Mouse (Mus musculus) midbrain, embryonic 10.5 days (tissue): ENCODE results near the gene Mmp10. TPM values are rescaled to one million over a fixed set of nuclear protein-coding genes. Genes with fewer than 3 reads are reported as not detected.

Source experiments
- DNase-seq: peaks from one replicate; pipeline ENCODE4 v3.0.0-alpha.2; 2017; ENCODE audit warnings: low spot score
- H3K27ac ChIP-seq: fragments of 300-500 bp; sonication (generic); replicated peaks from 2 replicates; pipeline ENCODE4 v1.5.1; 2016; ENCODE audit warnings: mild to moderate bottlenecking
- H3K27me3 ChIP-seq: fragments of 300-500 bp; sonication (generic); 2 replicates; pipeline ENCODE4 v1.6.1; 2016; ENCODE audit warnings: low read depth, mild to moderate bottlenecking; ENCODE audit not compliant: poor library complexity, severe bottlenecking
- H3K36me3 ChIP-seq: fragments of 300-500 bp; sonication (generic); 2 replicates; pipeline ENCODE4 v1.6.1; 2016; ENCODE audit warnings: mild to moderate bottlenecking, moderate library complexity
- H3K4me1 ChIP-seq: fragments of 300-500 bp; sonication (generic); 2 replicates; pipeline ENCODE4 v1.6.1; 2016
- H3K4me3 ChIP-seq: fragments of 300-500 bp; sonication (generic); 2 replicates; pipeline ENCODE4 v1.5.1; 2016; ENCODE audit warnings: mild to moderate bottlenecking, moderate library complexity
- H3K9me3 ChIP-seq: fragments of 300-500 bp; sonication (generic); replicated peaks from 2 replicates; pipeline ENCODE4 v1.6.1; 2016; ENCODE audit warnings: mild to moderate bottlenecking
- WGBS: fragments of 180-500 bp; shearing (Covaris S2); methylation state at CpG from one replicate; pipeline ENCODE4 v1.1.7; 2016; 5-methylcytosine and 5-hydroxymethylcytosine counted together
- polyA plus RNA-seq: library from polyadenylated mRNA; unstranded; fragments of >200 nt; fragmentation: Nextera tagmentation; extraction: Ambion mirVana; gene quantifications from 2 replicates; pipeline ENCODE4 v1.2.1, GENCODE M21; 2016

Mmp10 gene
- polyA plus RNA-seq, result not detected in 2 replicates

DNA sequence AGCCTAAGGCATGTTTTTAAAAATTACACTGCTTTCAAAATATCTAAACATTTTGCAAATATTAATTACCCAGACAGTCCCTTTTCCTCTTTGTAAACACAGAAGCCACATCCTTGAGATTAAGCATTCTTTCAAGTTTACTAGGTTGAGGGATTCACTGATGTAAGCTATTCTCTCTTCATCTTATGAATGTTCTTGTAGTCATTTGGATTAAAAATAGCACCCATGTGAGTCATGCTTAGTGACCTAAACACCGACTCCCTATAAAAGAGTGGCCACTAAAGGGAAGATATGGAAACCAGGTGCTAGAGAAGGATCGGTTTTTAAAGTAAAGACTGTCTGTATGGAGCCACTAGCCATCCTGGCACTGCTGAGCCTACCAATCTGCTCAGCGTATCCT lies at the start of gene Mmp10:
TSS of gene Mmp10 (plus strand) at position 302 of the 400 bp plus-strand sequence.
- WGBS, result 92% methylated on average over 3 of the region's 3 CpGs
- no peaks in the 10 kb centered on the region for H3K36me3 ChIP-seq
- no peaks in the 10 kb centered on the region for H3K27me3 ChIP-seq

DNA sequence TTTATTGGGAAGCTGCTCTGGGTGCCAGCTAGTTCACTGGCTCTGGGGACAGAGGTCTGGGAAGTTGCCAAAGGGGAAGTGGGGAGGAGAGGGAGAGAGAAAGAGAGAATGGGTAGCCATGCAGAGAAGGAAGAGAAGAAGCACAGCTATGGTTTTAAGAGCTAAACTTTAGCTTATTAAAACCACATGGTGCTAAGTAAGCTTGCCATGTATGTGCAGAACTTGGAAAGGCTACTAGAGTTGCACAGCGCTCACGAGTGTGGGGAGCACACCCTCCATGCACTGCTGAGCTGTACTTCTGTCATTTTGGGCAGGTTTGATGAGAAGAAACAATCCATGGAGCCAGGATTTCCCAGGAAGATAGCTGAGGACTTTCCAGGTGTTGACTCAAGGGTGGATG lies 48.9 kb upstream of the Mmp10 start:
- no peaks in the 10 kb centered on the region for H3K27me3 ChIP-seq
- no peaks in the 10 kb centered on the region for H3K4me1 ChIP-seq
- no peak for DNase-seq
- WGBS, result 82% methylated on average over 2 of the region's 2 CpGs
- no peak overlapping the region for H3K4me3 ChIP-seq
- no peak overlapping the region for H3K27ac ChIP-seq
- no peaks in the 10 kb centered on the region for H3K36me3 ChIP-seq
- no peaks in the 10 kb centered on the region for H3K9me3 ChIP-seq

More for the DNA sequence above, at the start of gene Mmp10:
- no peaks in the 10 kb centered on the region for H3K9me3 ChIP-seq
- no peak for DNase-seq
- H3K27ac ChIP-seq, result no peak within 1 kb of the TSS
- H3K4me3 ChIP-seq, result no peak within 1 kb of the TSS
- H3K4me1 ChIP-seq, result no peaks in the 10 kb centered on the region

DNA sequence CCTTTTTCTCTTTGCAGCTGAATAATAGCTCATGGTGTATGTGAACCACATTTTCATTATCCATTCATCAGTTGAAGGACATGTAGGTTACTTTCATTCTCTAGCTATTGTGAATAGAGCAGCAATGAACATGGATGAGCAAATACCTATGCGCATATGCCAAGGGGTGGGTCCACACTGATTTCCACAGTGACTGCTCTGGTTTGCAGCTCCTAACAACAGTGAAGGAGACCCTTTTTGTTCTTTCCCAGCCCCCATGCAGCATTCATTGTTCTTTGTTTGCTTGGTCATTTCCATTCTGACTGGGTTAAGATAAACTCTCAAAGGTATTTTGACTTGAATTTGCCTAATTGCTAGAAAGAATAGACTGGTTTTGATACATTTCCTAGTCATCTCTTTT lies 31.9 kb upstream of the Mmp10 start:
- Histone ChIP-seq H3K4me3 (no peak overlapping the region), H3K27me3 (no peaks in the 10 kb centered on the region), H3K9me3 (no peaks in the 10 kb centered on the region), H3K4me1 (no peaks in the 10 kb centered on the region), H3K36me3 (no peaks in the 10 kb centered on the region), H3K27ac (no peak overlapping the region)
- WGBS, result 86% methylated on average over 1 of the region's 1 CpGs
- DNase-seq, result no peak

DNA sequence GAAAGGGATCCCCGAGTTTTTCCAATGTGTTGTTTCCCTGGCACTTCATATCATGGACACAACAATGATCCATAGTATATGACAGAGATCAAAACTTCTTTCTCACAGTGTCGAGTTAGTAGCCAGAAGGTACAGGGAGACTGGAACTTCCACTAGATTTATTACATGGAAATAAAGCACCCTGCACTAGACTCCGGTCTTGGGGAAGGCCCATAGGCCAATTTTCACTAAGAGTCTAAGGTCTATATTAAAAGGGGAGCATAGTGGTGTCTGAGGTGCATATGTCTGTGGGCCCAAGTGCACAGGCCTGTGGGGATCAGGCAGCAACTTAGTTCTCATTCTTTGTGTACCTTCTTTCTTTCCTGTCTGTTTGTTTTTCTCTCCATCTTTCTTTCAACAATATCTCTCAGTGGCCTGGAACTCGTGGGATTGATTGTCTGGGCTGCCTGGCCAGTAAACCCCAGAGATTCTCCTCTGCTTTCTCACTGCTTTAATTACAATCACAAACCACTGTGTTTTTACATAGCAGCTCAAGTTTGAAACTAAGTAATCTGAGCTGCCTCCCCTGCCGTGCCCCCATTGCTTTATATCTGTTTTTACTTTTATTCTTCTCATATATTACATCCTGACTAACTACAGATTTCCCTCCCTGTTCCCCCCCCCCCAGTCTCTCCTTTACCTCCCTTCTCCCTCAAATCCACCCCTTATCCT lies 18.3 kb upstream of the Mmp10 start:
- no peaks in the 10 kb centered on the region for H3K27me3 ChIP-seq
- DNase-seq, result no peak
- H3K4me3 ChIP-seq, result no peak overlapping the region
- H3K36me3 ChIP-seq, result no peaks in the 10 kb centered on the region
- 74% methylated on average over 5 of the region's 5 CpGs for WGBS
- no peaks in the 10 kb centered on the region for H3K4me1 ChIP-seq
- H3K9me3 ChIP-seq, result no peaks in the 10 kb centered on the region
- no peak overlapping the region for H3K27ac ChIP-seq

DNA sequence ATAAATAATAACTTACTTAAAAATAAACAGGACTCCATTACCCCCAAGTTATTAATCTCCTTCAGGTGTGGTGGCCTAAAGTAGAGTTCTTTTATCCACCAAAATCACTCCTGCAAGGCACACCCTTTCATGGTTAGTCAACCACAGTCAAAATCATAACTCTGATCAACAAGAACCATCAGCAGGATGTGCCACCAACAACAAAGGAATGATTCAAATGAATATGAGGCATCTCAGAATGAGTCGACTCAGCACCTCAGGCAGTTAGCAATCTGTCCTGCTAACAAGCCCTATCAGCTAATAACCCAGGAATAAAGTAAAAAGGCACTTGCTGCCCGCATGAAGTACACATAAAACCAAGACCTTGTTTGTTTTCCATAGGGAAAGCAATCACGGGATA lies 1.0 kb upstream of the Mmp10 start:
- no peak overlapping the region for H3K27ac ChIP-seq
- no peaks in the 10 kb centered on the region for H3K9me3 ChIP-seq
- H3K4me3 ChIP-seq, result no peak overlapping the region
- no peaks in the 10 kb centered on the region for H3K36me3 ChIP-seq
- no peaks in the 10 kb centered on the region for H3K27me3 ChIP-seq
- WGBS, result 93% methylated on average over 3 of the region's 3 CpGs
- no peaks in the 10 kb centered on the region for H3K4me1 ChIP-seq
- DNase-seq, result no peak

DNA sequence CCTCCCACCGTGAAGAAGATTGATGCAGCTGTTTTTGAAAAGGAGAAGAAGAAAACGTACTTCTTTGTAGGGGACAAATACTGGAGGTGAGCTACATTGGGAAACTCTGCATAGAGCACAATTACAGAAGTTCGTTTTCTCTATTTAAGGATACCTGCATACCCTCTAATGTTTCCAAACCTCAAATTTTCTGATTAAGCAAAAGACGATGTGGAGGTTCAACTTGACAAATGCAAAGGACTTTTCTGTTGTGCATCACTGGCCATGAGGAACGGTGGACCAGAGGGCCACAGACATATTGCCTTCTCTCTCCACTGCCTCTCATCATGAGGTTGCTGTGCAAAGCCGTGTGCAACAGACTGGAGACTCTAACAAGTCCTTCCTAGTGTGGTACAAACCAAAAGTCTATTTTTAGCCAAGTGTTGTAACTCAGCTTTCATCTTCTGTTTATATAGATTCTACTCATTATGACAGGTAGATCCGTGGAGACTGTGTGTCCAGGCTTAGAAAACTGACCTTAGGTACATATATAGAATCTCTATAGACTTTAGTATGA lies 5.2 kb downstream of the Mmp10 start:
- H3K4me1 ChIP-seq, result no peaks in the 10 kb centered on the region
- no peaks in the 10 kb centered on the region for H3K27me3 ChIP-seq
- no peaks in the 10 kb centered on the region for H3K36me3 ChIP-seq
- no peak overlapping the region for H3K27ac ChIP-seq
- WGBS, result 87% methylated on average over 7 of the region's 7 CpGs
- no peaks in the 10 kb centered on the region for H3K9me3 ChIP-seq
- DNase-seq, result no peak
- H3K4me3 ChIP-seq, result no peak overlapping the region

DNA sequence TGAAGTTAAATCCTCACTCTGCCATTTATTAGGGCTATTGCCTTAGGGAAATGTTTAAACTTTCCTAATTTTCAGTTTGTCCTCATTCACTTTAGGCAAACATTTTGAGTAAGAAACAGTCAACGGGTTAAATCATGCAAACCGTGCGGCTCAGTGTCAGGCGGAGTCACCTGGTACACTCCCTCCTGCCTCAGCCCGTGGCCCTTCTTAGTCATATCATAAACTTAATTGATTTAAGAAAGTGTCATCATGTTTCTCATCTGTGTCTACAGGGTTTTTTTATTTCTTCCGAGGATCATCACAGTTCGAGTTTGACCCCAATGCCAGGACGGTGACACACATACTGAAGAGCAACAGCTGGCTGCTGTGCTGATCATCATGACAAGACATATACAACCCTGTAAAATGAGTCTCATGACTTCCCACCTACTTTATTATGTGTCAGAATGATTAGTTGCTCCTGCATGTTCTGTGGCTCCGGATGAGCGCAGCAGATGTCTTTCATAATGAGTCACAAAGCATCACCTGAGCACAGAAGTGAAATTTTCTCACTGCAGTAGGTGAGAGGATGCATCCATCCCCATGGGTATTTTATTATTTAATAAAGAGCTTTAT lies 7.6 kb downstream of the Mmp10 start:
- no peak overlapping the region for H3K27ac ChIP-seq
- H3K4me3 ChIP-seq, result no peak overlapping the region
- H3K36me3 ChIP-seq, result no peaks in the 10 kb centered on the region
- no peaks in the 10 kb centered on the region for H3K9me3 ChIP-seq
- no peaks in the 10 kb centered on the region for H3K4me1 ChIP-seq
- 95% methylated on average over 10 of the region's 10 CpGs for WGBS
- no peaks in the 10 kb centered on the region for H3K27me3 ChIP-seq
- no peak for DNase-seq

DNA sequence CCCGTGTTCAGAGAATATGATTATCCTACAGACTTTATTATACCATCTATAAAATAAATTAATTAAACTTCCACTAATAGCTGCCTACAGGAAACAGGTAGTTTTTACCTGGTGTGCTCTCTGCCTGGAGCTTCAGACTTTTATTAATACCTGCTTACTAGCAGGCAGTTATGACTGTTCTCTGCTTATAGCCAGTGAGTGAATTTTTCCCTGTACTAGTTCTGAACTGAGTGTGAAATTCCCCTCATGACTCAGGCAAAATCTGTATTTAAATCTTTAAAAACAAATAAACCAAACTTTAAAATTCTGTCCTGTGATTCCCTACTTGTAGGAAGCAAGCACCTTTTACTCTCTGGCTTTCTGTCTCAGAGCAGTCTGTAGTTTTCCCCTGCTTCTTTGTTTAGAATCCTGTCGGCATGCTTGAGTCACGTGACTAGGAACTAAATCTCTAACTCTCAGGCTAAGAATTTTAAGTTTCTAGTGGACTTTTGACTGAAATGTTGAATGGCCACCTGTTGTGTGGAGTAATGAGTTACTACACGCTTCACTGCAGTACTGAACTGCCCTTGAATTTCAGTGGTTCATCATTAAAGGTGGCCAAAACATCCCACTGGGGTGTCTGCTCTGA lies 15.9 kb downstream of the Mmp10 start:
- H3K4me1 ChIP-seq, result no peaks in the 10 kb centered on the region
- 70% methylated on average over 4 of the region's 4 CpGs for WGBS
- no peaks in the 10 kb centered on the region for H3K36me3 ChIP-seq
- no peak for DNase-seq
- H3K27me3 ChIP-seq, result no peaks in the 10 kb centered on the region
- no peaks in the 10 kb centered on the region for H3K9me3 ChIP-seq
- no peak overlapping the region for H3K4me3 ChIP-seq
- H3K27ac ChIP-seq, result no peak overlapping the region

DNA sequence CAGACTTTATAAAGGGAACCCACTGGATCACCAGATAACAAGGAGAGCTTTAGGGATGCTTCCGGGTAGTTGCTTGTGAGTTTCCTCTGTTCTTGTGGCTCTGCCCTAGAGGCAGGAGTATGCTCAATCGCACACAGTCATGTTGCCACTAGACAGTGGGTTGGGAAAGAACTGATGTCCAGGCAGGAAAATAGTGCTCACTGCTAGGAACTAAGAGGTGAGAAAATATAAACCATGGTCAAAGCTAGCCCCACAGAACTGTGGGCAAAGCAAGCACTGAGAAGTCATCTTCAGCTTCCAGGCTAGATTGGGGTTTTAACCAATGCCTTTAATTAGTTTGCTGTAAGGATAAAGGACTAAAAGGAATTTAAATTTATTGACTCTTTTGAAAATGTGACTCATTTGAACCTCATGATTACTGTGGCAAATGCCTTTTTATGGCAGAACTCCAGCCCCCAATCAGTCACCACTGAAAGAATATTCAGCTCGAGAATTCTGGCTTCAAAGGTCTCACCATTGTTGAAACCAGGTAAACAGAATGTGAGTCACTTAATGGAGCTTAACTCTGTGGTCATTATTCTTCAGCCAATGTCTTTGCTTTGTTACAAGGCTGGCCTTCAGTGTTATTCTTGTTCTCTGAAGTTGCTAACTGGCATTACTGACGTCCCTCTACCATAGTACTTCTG lies 24.2 kb downstream of the Mmp10 start:
- H3K36me3 ChIP-seq, result no peaks in the 10 kb centered on the region
- whole genome bisulfite sequencing, result 74% methylated on average over 4 of the region's 4 CpGs

DNA sequence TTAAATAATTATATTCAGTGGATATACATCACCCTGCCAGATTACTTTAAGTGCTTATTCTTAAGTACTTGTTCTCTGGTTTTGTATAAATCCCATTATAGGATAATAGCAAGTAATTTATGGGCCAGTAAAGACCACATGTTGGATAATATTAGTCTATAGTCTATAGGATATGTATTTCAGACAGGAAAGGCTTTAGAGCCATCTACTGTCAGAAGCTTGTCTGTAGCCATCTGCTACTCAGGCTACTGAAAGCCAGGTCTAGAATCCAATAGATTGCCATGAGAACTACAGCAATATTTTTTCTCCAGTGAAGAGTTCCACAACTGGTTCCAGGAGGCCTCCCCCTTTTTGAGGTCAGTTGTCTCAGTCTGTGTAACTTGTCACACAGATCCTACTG lies 40.6 kb downstream of the Mmp10 start:
- Histone ChIP-seq H3K27ac (no peak overlapping the region), H3K36me3 (no peaks in the 10 kb centered on the region), H3K9me3 (no peaks in the 10 kb centered on the region)

More for the DNA sequence above, 24.2 kb downstream of the Mmp10 start:
- DNase-seq, result no peak
- H3K27me3 ChIP-seq, result no peaks in the 10 kb centered on the region
- no peaks in the 10 kb centered on the region for H3K4me1 ChIP-seq
- no peaks in the 10 kb centered on the region for H3K9me3 ChIP-seq
- no peak overlapping the region for H3K4me3 ChIP-seq
- H3K27ac ChIP-seq, result no peak overlapping the region

DNA sequence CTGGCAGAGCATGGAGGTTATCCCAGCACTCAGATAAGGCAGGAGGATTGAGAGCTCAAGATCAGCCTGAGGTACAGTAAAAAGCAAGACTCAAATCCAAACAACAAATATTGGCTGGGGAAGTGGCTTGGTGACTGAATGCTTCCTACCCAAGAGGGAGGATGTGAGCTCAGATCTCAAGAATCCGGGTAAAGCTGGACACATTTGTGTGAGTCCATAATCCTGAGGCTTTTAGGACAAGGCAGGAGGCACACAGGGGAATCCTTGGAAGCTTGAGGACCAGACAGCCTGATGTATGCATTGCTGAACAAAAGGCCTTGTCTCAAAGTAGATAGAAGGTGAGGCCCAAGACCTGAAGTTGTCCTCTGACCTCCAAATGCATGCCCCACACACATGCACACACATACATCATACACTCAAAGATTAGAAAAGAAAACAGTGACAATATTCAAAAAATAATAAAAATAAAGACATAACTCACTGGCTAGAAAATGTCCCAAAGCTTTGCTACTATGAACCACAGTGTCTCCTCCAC lies 42.8 kb downstream of the Mmp10 start:
- no peak overlapping the region for H3K4me3 ChIP-seq
- no peaks in the 10 kb centered on the region for H3K27me3 ChIP-seq
- 84% methylated on average over 1 of the region's 1 CpGs for WGBS
- DNase-seq, result no peak
- no peaks in the 10 kb centered on the region for H3K36me3 ChIP-seq
- H3K4me1 ChIP-seq, result no peaks in the 10 kb centered on the region
- H3K27ac ChIP-seq, result no peak overlapping the region
- H3K9me3 ChIP-seq, result no peaks in the 10 kb centered on the region

More for the DNA sequence above, 40.6 kb downstream of the Mmp10 start:
- no peaks in the 10 kb centered on the region for H3K4me1 ChIP-seq
- H3K4me3 ChIP-seq, result no peak overlapping the region
- no peak for DNase-seq
- no peaks in the 10 kb centered on the region for H3K27me3 ChIP-seq

DNA sequence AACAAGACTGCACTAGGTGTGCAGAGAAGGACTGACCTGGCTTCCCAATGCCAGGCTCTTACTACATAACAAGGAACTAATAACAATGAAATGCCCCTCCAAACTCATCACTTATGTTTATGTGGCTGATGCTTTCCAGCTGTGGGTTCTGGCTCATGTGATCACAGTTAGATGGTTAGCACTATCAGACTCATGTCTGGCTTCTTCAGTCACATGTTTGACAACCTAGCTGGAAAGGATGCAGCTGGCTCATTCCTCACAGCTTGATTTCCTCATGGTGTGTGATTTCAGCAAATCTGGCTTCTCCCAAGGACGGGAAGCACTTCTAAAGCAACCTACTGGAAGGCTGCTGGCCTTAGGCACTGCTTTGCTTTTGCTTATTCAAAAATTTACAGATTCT lies 43.3 kb downstream of the Mmp10 start:
- H3K9me3 ChIP-seq, result no peaks in the 10 kb centered on the region
- no peaks in the 10 kb centered on the region for H3K27me3 ChIP-seq
- DNase-seq, result no peak
- no peaks in the 10 kb centered on the region for H3K36me3 ChIP-seq
- no peak overlapping the region for H3K27ac ChIP-seq
- no peak overlapping the region for H3K4me3 ChIP-seq
- no peaks in the 10 kb centered on the region for H3K4me1 ChIP-seq
- 65% methylated on average over 1 of the region's 1 CpGs for WGBS
